Mouse (Mus musculus): ENCODE measurements around the gene 6330403K07Rik.

6330403K07Rik gene

DNA sequence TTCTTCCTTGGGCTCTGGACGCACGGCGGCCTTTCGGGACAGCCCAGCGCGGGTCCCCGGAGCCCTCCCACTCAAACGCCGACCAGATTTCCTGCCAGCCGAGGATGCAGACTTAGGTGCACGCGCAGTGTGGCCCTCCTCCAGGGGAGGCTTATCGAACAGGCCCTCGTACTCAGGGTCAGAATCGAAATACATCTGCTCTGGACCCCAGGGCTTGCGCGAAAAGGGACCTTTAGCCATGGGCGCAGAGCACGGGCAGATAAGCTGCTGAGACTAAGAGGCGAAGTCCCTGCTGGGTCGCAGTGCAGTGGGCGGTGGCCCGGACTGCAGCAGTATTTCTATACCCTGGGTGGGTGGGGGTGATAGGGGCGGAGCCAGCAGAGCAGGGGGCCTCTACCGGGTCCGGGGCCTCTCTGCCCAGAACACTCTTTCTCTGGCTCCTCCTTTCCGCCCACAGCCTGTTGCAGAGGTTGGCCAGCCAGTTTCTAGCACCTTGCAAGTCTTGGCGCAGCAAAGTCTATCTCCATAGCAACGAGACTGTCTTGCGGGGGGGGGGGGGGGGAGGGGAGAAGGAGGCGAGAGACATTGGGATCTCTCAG is at the start of gene 6330403K07Rik:
Gene 6330403K07Rik (minus strand): TSS at position 351 of the 599 bp plus-strand sequence.
- no peak for DNase-seq (ENCODE audit: low spot score)

DNA sequence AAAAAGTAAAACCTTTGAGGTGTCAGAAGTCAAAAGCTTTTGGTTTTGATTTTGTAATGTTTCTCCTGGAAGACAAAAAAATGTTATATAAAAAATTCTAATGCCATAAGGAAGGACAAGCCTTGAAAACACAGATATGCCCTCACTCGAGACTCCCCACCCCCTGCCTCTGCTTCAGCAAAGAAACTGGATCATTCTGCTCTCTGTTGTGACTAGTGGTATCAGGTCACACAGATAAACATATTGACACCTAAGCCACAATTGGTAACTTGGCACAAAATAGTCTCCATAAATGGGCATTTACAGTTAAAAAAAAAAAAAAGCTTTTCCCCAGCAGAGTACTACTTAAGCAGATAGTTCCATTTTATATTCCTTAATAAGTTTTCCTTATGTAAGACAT is 43.0 kb upstream of the 6330403K07Rik start:
- DNase-seq (ENCODE audit: low spot score), result no peak

DNA sequence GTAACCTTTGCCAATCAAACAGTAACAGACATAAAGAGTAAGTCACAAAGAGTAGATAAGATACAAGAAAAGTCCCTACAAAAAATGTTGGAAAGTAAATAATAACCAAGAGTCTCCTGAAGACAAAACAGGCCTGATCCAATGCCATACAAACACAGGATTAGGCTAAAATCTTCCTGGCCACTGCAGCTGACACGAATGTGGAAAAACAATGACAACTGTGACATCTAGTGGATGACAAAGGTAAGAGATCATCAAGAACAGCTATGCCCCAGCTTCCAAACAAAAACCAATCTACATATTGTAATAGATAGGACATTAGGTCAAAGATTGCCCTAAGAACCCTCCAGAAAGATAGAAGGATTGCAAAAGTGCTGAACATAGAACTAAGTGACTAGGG is 19.2 kb upstream of the 6330403K07Rik start:
- no peak for DNase-seq (ENCODE audit: low spot score)

- no peak for DNase-seq (ENCODE audit: low spot score)
Observed at GRCm38 (mm10) chr11:71039526-71040298, 6.4 kb upstream of the 6330403K07Rik start.

- DNase-seq (ENCODE audit: low spot score), result no peak
Observed at GRCm38 (mm10) chr11:71032491-71033162, 686 bp downstream of the 6330403K07Rik start.

DNA sequence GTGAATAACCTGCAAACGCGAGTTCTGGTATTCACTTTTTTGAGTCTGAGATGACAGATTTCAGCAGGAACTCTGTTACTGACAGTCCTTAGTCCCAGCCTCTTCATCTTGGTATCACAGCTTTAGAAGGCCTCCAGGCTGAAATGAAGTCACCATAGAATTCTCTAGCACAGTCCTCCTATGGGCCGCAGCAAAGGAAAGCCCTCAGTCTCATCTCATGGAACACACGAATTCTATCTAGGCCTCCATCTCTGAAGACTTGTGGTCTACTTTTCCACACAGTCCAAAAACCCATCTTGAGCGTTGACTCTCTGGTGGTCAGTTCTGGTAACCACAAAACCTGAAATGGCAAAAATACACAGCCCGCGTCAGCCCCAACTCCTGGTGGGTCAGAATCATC is 1.2 kb downstream of the 6330403K07Rik start:
- DNase-seq (ENCODE audit: low spot score), result no peak

- DNase-seq (ENCODE audit: low spot score), result no peak
Observed at GRCm38 (mm10) chr11:71029403-71030118, 3.8 kb downstream of the 6330403K07Rik start.

- DNase-seq (ENCODE audit: low spot score), result no peak
Observed at GRCm38 (mm10) chr11:71028280-71028679, 5.0 kb downstream of the 6330403K07Rik start.

- DNase-seq (ENCODE audit: low spot score), result peak; percentile 95
Observed at GRCm38 (mm10) chr11:71019201-71020068, 13.9 kb downstream of the 6330403K07Rik start, which contains the start of the genes Mis12 and Derl2. Gene Mis12 (plus strand): TSS chr11:71019611. Gene Derl2 (minus strand): TSS chr11:71019841.

DNA sequence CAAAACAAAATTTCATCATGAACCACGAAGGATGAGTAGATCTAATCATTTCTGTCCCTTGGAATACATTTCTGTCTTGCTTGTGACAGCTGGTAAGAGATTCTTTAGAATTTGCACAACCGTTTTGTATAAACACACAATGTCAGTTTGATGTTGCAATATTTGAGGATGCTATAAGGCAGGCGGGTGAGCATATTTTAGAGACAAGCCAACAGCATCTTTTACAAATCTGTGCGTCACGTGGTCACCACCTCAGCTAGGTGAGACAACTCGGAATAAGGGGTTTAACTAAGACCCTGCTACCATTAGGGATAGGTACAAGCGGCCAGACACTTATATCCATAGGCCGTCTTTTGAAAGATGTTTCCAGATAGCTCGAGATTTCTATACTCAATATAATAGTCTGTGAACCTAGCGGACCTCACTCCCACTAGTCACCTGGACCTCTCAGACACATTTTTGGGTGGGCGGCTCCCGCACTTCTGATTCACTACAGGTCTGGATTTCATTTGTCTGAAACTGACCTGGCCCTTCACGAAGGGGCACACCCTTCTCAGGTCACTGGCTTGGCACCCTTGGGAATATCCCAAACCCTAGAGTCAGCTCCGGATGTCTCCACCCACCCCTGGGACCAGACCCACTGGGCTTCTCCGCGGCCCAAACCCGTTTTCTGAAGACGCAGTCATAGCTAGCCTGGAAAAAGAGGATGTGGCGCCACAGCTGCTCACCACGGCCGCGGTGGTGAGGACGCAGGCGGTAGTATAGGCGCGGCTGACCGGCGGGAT is 14.7 kb downstream of the 6330403K07Rik start:
- DNase-seq (ENCODE audit: low spot score), result no peak

GRCm38 (mm10) chr11:71017051-71017450 is 16.3 kb downstream of the 6330403K07Rik start:
- no peak for DNase-seq (ENCODE audit: low spot score)

GRCm38 (mm10) chr11:71012743-71013142 is 20.6 kb downstream of the 6330403K07Rik start:
- DNase-seq (ENCODE audit: low spot score), result no peak

- no peak for DNase-seq (ENCODE audit: low spot score)
Observed at GRCm38 (mm10) chr11:71008321-71008720, 25.0 kb downstream of the 6330403K07Rik start.

DNA sequence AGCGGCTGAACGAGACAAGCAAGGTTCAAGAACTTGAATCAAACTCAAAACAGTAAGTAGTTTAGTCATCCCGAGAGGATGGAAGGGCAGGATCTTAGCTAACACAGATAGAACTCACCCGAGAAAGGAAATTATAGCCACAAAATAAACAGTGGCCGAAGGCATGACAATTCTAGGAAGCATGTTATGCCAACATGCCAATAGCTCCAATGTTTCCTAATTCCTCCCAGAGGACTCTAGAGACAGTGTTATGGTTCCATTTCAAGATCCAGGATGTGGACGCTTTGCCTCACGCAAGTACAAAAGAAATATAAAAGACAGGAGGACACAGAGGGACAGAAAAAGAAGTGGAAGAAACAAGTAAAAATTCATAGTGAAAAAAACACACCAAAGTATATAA is 25.5 kb downstream of the 6330403K07Rik start:
- DNase-seq (ENCODE audit: low spot score), result no peak

DNA sequence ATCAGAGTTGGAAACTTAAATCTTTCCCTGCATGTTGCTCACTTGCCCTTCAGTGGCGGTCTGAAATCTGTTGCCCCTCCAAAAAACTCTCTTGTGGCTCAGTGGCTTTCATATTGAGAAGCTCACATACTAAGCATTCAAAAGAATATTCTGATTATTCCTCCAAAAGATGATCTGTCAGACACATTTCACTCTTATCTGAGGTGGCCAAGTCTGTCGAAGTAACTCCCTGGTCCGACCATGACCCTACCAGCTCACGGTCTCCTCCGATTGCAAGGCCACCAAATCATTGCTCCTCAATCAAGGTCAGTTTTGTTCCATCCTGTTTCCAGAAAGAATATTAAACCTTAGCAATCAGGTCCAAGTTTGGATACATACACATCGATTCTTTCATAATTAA is 26.3 kb downstream of the 6330403K07Rik start:
- DNase-seq (ENCODE audit: low spot score), result no peak

GRCm38 (mm10) chr11:71005046-71005445 is 28.3 kb downstream of the 6330403K07Rik start:
- DNase-seq (ENCODE audit: low spot score), result no peak

DNA sequence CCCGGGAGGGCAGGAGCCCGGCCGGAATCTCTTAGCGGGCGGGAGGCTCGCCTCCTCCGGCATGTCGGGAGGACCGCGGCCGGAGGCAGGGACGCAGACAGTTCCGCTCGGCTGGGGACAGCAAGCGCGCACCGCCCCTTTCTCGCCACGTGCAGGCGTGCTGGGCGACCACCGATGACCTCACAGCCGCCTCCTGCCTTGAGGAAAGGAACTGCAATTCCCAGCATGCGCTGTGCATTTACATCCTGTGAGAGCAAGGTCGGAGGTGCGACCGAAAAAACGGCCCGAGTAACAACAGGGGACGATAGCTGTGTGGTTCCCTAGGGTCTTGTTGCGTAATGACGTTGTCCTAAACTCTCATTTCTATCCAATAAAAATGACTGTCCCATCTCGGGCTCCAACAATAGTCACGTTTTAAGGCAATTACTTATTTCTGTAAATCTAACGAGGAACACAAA is 29.0 kb downstream of the 6330403K07Rik start, which contains the start of gene Dhx33:
Gene Dhx33 (minus strand): TSS at position 122 of the 458 bp plus-strand sequence.
- peak; percentile 82 for DNase-seq (ENCODE audit: low spot score)

GRCm38 (mm10) chr11:71003611-71004315 is 29.6 kb downstream of the 6330403K07Rik start:
- no peak for DNase-seq (ENCODE audit: low spot score)

- no peak for DNase-seq (ENCODE audit: low spot score)
Observed at GRCm38 (mm10) chr11:71001167-71001566, 32.1 kb downstream of the 6330403K07Rik start.
